Mouse (Mus musculus) brain, embryonic 14.5 days (tissue): ENCODE measurements around the gene Pdk2.

Experiments
- CTCF ChIP-seq: fragments of 200-500 bp; IDR thresholded peaks from 2 replicates; pipeline ENCODE4 v1.5.1; 2012; ENCODE audit warnings: inconsistent platforms, mild to moderate bottlenecking, moderate library complexity, borderline replicate concordance; ENCODE audit not compliant: insufficient read depth, insufficient read length; ENCODE audit errors: extremely low read depth
- POLR2A ChIP-seq: fragments of 200-500 bp; IDR thresholded peaks from 2 replicates; pipeline ENCODE4 v1.6.1; 2012; ENCODE audit warnings: mild to moderate bottlenecking, inconsistent platforms, borderline replicate concordance; ENCODE audit not compliant: poor library complexity, insufficient read depth, insufficient read length, severe bottlenecking; ENCODE audit errors: extremely low read depth

GRCm38 (mm10) chr11:95087301-95088228, 46.4 kb upstream of the Pdk2 start:
- TF ChIP-seq POLR2A (no peak), CTCF (no peak)
